In genomic region chrX:73972774-73973173, GRCm38 (mm10) we compare ENCODE assay signal across 22 mouse cellular contexts. TPM values are rescaled to one million over a fixed set of nuclear protein-coding genes. Genes with fewer than 3 reads are reported as not detected.
DNase-seq lines count a peak whose midpoint lies in the region; ATAC-seq and TF ChIP-seq lines count a peak whose summit lies in the region.
"Had no signal": no experiment of that assay in that cellular context is flagged by ENCODE, and none has a peak within 500 bp of the region (broad histone marks: within the 10 kb centered on the region; RNA-seq: fewer than 3 reads in every experiment).

No protein-coding gene starts in this region.

- TF ChIP-seq RAD21 in MEL (IDR thresholded peaks at IDR 0.05; ENCODE audit: low read depth, low read length) = no peak

- H3K36me3 ChIP-seq in liver, embryonic 13.5 days = no peaks in the 10 kb centered on the region
- no peaks in the 10 kb centered on the region for H3K36me3 ChIP-seq in liver, embryonic 12.5 days
- no peaks in the 10 kb centered on the region for H3K36me3 ChIP-seq in liver, embryonic 15.5 days (replicated peaks)
- H3K36me3 ChIP-seq in liver, postnatal 0 days (replicated peaks; ENCODE audit: insufficient read depth, low read length) = no peaks in the 10 kb centered on the region
- H3K36me3 ChIP-seq in MEL (ENCODE audit: control insufficient read depth in 1 of 2, insufficient read depth in 2 of 2, low read length in 2 of 2) = peaks cover 0 to 42% of the 10 kb centered on the region in 2 experiments; a peak in 2 of 4 replicates
- H3K36me3 ChIP-seq: G1E had no signal

- ATAC-seq in liver, embryonic 13.5 days (ENCODE audit: low read depth) = no peak
- ATAC-seq in liver, embryonic 12.5 days = no peak
- no peak for ATAC-seq in liver, embryonic 15.5 days (ENCODE audit: insufficient read depth)
- ATAC-seq in liver, postnatal 0 days = no peak
- ATAC-seq: activated CD4-positive, CD25-positive, alpha-beta regulatory T cell, adult 4 months; CD4-positive, CD25-positive, alpha-beta regulatory T cell, adult 4 months; Patski had no signal

- no peak for TF ChIP-seq POLR2A in MEL (IDR thresholded peaks at IDR 0.05; ENCODE audit: control insufficient read depth in 1 of 2, insufficient read depth in 1 of 2, low read depth in 1 of 2, low read length in 2 of 2, poor library complexity in 1 of 2)

- H3K79me2 ChIP-seq in MEL (ENCODE audit: control insufficient read depth, insufficient read depth, low read length, poor library complexity) = no peaks in the 10 kb centered on the region; the same call in 1 of the 2 replicates

- no peak overlapping the region for H3K9ac ChIP-seq in liver, embryonic 13.5 days
- no peak overlapping the region for H3K9ac ChIP-seq in liver, embryonic 12.5 days
- H3K9ac ChIP-seq in liver, embryonic 15.5 days = no peak overlapping the region
- H3K9ac ChIP-seq in liver, postnatal 0 days (replicated peaks) = no peak overlapping the region
- no peak overlapping the region for H3K9ac ChIP-seq in MEL (ENCODE audit: control insufficient read depth, low read depth, low read length, poor library complexity, severe bottlenecking)

- peaks cover 31% of the 10 kb centered on the region for H3K4me1 ChIP-seq in liver, embryonic 13.5 days (replicated peaks)
- peaks cover 35% of the 10 kb centered on the region for H3K4me1 ChIP-seq in liver, embryonic 12.5 days
- peaks cover 29% of the 10 kb centered on the region for H3K4me1 ChIP-seq in liver, embryonic 15.5 days (replicated peaks)
- peaks cover 9% of the 10 kb centered on the region for H3K4me1 ChIP-seq in liver, postnatal 0 days (ENCODE audit: insufficient read depth)
- peaks cover 6 to 24% of the 10 kb centered on the region in 2 experiments for H3K4me1 ChIP-seq in MEL (ENCODE audit: control insufficient read depth in 1 of 2, insufficient read depth in 2 of 2, low read length in 2 of 2)

- H3K27me3 ChIP-seq in liver, embryonic 13.5 days = no peaks in the 10 kb centered on the region
- H3K27me3 ChIP-seq in liver, embryonic 12.5 days (replicated peaks) = no peaks in the 10 kb centered on the region
- no peaks in the 10 kb centered on the region for H3K27me3 ChIP-seq in liver, embryonic 15.5 days
- H3K27me3 ChIP-seq in liver, postnatal 0 days (ENCODE audit: insufficient read depth, low read length) = 0 out of 2 replicates have a peak, but pooled peaks cover under 1% of the 10 kb centered on the region
- no peaks in the 10 kb centered on the region for H3K27me3 ChIP-seq in MEL (ENCODE audit: control insufficient read depth in 1 of 2, insufficient read depth in 2 of 2, low read length in 2 of 2)
- H3K27me3 ChIP-seq: CH12.LX had no signal

- no peak overlapping the region for H3K4me3 ChIP-seq in liver, embryonic 13.5 days (replicated peaks)
- H3K4me3 ChIP-seq in liver, embryonic 12.5 days = no peak overlapping the region
- no peak overlapping the region for H3K4me3 ChIP-seq in liver, embryonic 15.5 days (replicated peaks)
- no peak overlapping the region for H3K4me3 ChIP-seq in liver, postnatal 0 days (ENCODE audit: low read depth, low read length)
- no peak overlapping the region for H3K4me3 ChIP-seq in MEL (ENCODE audit: control insufficient read depth in 1 of 2, insufficient read depth in 1 of 2, low read depth in 2 of 2, low read length in 2 of 2)

- H3K27ac ChIP-seq in liver, embryonic 13.5 days = peak overlapping the region; percentile 98; the same call in 1 of the 2 replicates
- no peak overlapping the region for H3K27ac ChIP-seq in liver, embryonic 12.5 days
- 0 out of 2 replicates have a peak overlapping the region, but pooled peaks have one; percentile 99 for H3K27ac ChIP-seq in liver, embryonic 15.5 days (replicated peaks)
- no peak overlapping the region for H3K27ac ChIP-seq in liver, postnatal 0 days (ENCODE audit: low read depth)
- H3K27ac ChIP-seq in MEL (ENCODE audit: control insufficient read depth, low read depth, low read length) = peak overlapping the region; percentile 52

- DNase-seq in liver, embryonic 13.5 days = no peak
- DNase-seq in liver, postnatal 0 days = no peak
- DNase-seq in MEL (ENCODE audit: low read depth, low spot score) = no peak
- no peak for DNase-seq in frontal cortex, postnatal 10 days (ENCODE audit: low spot score in 2 of 2)
- DNase-seq: adrenal gland, adult 2 months; adrenal gland, adult 8-10 months; adrenal gland, postnatal 10 days; adrenal gland, postnatal 14 days; adrenal gland, postnatal 25 days; adrenal gland, postnatal 36 days; B cell, adult 2 months; cerebellum, adult 11 months; cerebellum, adult 11-12 months; cerebellum, adult 18-20 months; cerebellum, adult 2 months had no signal

- no peak overlapping the region for H3K4me2 ChIP-seq in liver, embryonic 13.5 days
- no peak overlapping the region for H3K4me2 ChIP-seq in liver, embryonic 12.5 days
- H3K4me2 ChIP-seq in liver, embryonic 15.5 days = no peak overlapping the region
- H3K4me2 ChIP-seq in liver, postnatal 0 days (ENCODE audit: low read depth, low read length) = no peak overlapping the region

- no peak for TF ChIP-seq CTCF in liver, postnatal 0 days (IDR thresholded peaks at IDR 0.05; ENCODE audit: low read depth)
- TF ChIP-seq CTCF in MEL (IDR thresholded peaks at IDR 0.05 in 2 of 3, conservative IDR thresholded peaks at IDR 0.05 in 1 of 3; ENCODE audit: control insufficient read depth in 1 of 3, insufficient read depth in 1 of 3, low read depth in 2 of 3, low read length in 3 of 3, poor library complexity in 1 of 3, severe bottlenecking in 1 of 3) = no peak

- TF ChIP-seq EP300 in liver, postnatal 0 days (IDR thresholded peaks at IDR 0.05; ENCODE audit: low read depth) = no peak
- TF ChIP-seq EP300 in MEL (IDR thresholded peaks at IDR 0.05; ENCODE audit: low read depth in 1 of 2, low read length in 2 of 2) = 0 out of 4 replicates have a peak, but pooled peaks of 1 of the 2 experiments have one; percentile 31

- 48% methylated on average over 4 of the region's 4 CpGs for WGBS in liver, embryonic 13.5 days (ENCODE audit: insufficient replicate concordance)
- 50% methylated on average over 4 of the region's 4 CpGs for WGBS in liver, embryonic 12.5 days (ENCODE audit: insufficient replicate concordance)
- WGBS in liver, embryonic 15.5 days (ENCODE audit: insufficient replicate concordance) = 57% methylated on average over 4 of the region's 4 CpGs
- WGBS in liver, postnatal 0 days (ENCODE audit: insufficient replicate concordance) = 64% methylated on average over 4 of the region's 4 CpGs

- H3K9me3 ChIP-seq in liver, embryonic 13.5 days (replicated peaks) = no peaks in the 10 kb centered on the region
- no peaks in the 10 kb centered on the region for H3K9me3 ChIP-seq in liver, embryonic 12.5 days (replicated peaks)
- no peaks in the 10 kb centered on the region for H3K9me3 ChIP-seq in liver, embryonic 15.5 days (replicated peaks)
- H3K9me3 ChIP-seq in liver, postnatal 0 days (ENCODE audit: low read length) = no peaks in the 10 kb centered on the region
- no peaks in the 10 kb centered on the region for H3K9me3 ChIP-seq in MEL (replicated peaks; ENCODE audit: insufficient read depth, low read length)
- H3K9me3 ChIP-seq: G1E had no signal

RNA-seq across cellular contexts. Expression of gene Hcfc1, which starts 6.6 kb away (rescaled TPM):
- polyA plus RNA-seq in liver, embryonic 13.5 days (2015; fragmentation: Nextera tagmentation; extraction: Ambion mirVana) = 34.9 and 38.5 TPM in 2 replicates
- polyA plus RNA-seq in liver, embryonic 12.5 days (2016; fragmentation: Nextera tagmentation; extraction: Ambion mirVana) = 51.8 and 59.7 TPM in 2 replicates
- polyA plus RNA-seq in liver, embryonic 15.5 days (2015; fragmentation: Nextera tagmentation; extraction: Ambion mirVana) = 29.6 and 30.7 TPM in 2 replicates
- 14.6 and 16.4 TPM in 2 replicates for polyA plus RNA-seq in liver, postnatal 0 days (2015; fragmentation: Nextera tagmentation; extraction: Ambion mirVana)
- 53.6 and 60.0 TPM in 2 replicates for total RNA-seq in MEL (2012; rRNA removed)
- polyA plus RNA-seq in MEL (2012; ENCODE audit: insufficient read depth in 1 of 2, insufficient read length in 2 of 2, low read depth in 1 of 2, low replicate concordance in 2 of 2, missing spikeins in 1 of 2) = 100 to 1,000 TPM in 1 of 2 experiments, 10 to 100 TPM in 1; 40.8 to 146 TPM

RNA-seq across cellular contexts. Expression of gene Renbp, which starts 42.1 kb away (rescaled TPM):
- polyA plus RNA-seq in liver, embryonic 13.5 days (2015; fragmentation: Nextera tagmentation; extraction: Ambion mirVana) = 17.5 TPM in 2 replicates
- polyA plus RNA-seq in liver, embryonic 12.5 days (2016; fragmentation: Nextera tagmentation; extraction: Ambion mirVana) = 21.2 and 22.9 TPM in 2 replicates
- 19.6 and 22.6 TPM in 2 replicates for polyA plus RNA-seq in liver, embryonic 15.5 days (2015; fragmentation: Nextera tagmentation; extraction: Ambion mirVana)
- 22.3 and 22.6 TPM in 2 replicates for polyA plus RNA-seq in liver, postnatal 0 days (2015; fragmentation: Nextera tagmentation; extraction: Ambion mirVana)
- total RNA-seq in MEL (2012; rRNA removed) = 18.8 and 22.7 TPM in 2 replicates
- 10 to 100 TPM in 1 of 2 experiments, not detected in 1; 38.0 TPM for polyA plus RNA-seq in MEL (2012; ENCODE audit: insufficient read depth in 1 of 2, insufficient read length in 2 of 2, low read depth in 1 of 2, low replicate concordance in 2 of 2, missing spikeins in 1 of 2)

RNA-seq across cellular contexts. Expression of gene Irak1, which starts 50.9 kb away (rescaled TPM):
- 25.0 and 27.7 TPM in 2 replicates for polyA plus RNA-seq in liver, embryonic 13.5 days (2015; fragmentation: Nextera tagmentation; extraction: Ambion mirVana)
- 44.6 and 45.8 TPM in 2 replicates for polyA plus RNA-seq in liver, embryonic 12.5 days (2016; fragmentation: Nextera tagmentation; extraction: Ambion mirVana)
- polyA plus RNA-seq in liver, embryonic 15.5 days (2015; fragmentation: Nextera tagmentation; extraction: Ambion mirVana) = 23.0 and 24.5 TPM in 2 replicates
- polyA plus RNA-seq in liver, postnatal 0 days (2015; fragmentation: Nextera tagmentation; extraction: Ambion mirVana) = 17.9 and 18.7 TPM in 2 replicates
- 30.1 and 33.7 TPM in 2 replicates for total RNA-seq in MEL (2012; rRNA removed)
- polyA plus RNA-seq in MEL (2012; ENCODE audit: insufficient read depth in 1 of 2, insufficient read length in 2 of 2, low read depth in 1 of 2, low replicate concordance in 2 of 2, missing spikeins in 1 of 2) = 100 to 1,000 TPM in 1 of 2 experiments, not detected in 1; 106 TPM

RNA-seq across cellular contexts. Expression of gene Naa10, which starts 51.0 kb away (rescaled TPM):
- 129 and 131 TPM in 2 replicates for polyA plus RNA-seq in liver, embryonic 13.5 days (2015; fragmentation: Nextera tagmentation; extraction: Ambion mirVana)
- polyA plus RNA-seq in liver, embryonic 12.5 days (2016; fragmentation: Nextera tagmentation; extraction: Ambion mirVana) = 140 and 148 TPM in 2 replicates
- polyA plus RNA-seq in liver, embryonic 15.5 days (2015; fragmentation: Nextera tagmentation; extraction: Ambion mirVana) = 72.4 and 79.2 TPM in 2 replicates
- polyA plus RNA-seq in liver, postnatal 0 days (2015; fragmentation: Nextera tagmentation; extraction: Ambion mirVana) = 48.9 and 51.8 TPM in 2 replicates
- 155 and 174 TPM in 2 replicates for total RNA-seq in MEL (2012; rRNA removed)
- 100 to 1,000 TPM; 253 to 417 TPM for polyA plus RNA-seq in MEL (2012; ENCODE audit: insufficient read depth in 1 of 2, insufficient read length in 2 of 2, low read depth in 1 of 2, low replicate concordance in 2 of 2, missing spikeins in 1 of 2)

RNA-seq across cellular contexts. Expression of gene Arhgap4, which starts 51.1 kb away (rescaled TPM):
- polyA plus RNA-seq in liver, embryonic 13.5 days (2015; fragmentation: Nextera tagmentation; extraction: Ambion mirVana) = 4.7 and 4.8 TPM in 2 replicates
- 7.1 and 8.6 TPM in 2 replicates for polyA plus RNA-seq in liver, embryonic 12.5 days (2016; fragmentation: Nextera tagmentation; extraction: Ambion mirVana)
- 6.4 and 7.7 TPM in 2 replicates for polyA plus RNA-seq in liver, embryonic 15.5 days (2015; fragmentation: Nextera tagmentation; extraction: Ambion mirVana)
- polyA plus RNA-seq in liver, postnatal 0 days (2015; fragmentation: Nextera tagmentation; extraction: Ambion mirVana) = 5.1 and 5.2 TPM in 2 replicates
- 9.6 and 10.3 TPM in 2 replicates for total RNA-seq in MEL (2012; rRNA removed)
- polyA plus RNA-seq in MEL (2012; ENCODE audit: insufficient read depth in 1 of 2, insufficient read length in 2 of 2, low read depth in 1 of 2, low replicate concordance in 2 of 2, missing spikeins in 1 of 2) = 10 to 100 TPM in 1 of 2 experiments, not detected in 1; 24.5 TPM

Comparison
In these comparisons a context has a peak if more than half of its experiments do, and no peak if none do; other contexts are left out.
1. H3K27ac ChIP-seq: peak in liver, embryonic 13.5 days (single experiment), liver, embryonic 15.5 days (single experiment) and MEL (single experiment); none in liver, embryonic 12.5 days (single experiment) and liver, postnatal 0 days (single experiment).